Mouse (Mus musculus) kidney, embryonic 16.5 days (tissue): ENCODE data around the gene Syt3. TPM values are rescaled to one million over a fixed set of nuclear protein-coding genes. Genes with fewer than 3 reads are reported as not detected.

Source experiments
- ATAC-seq: fragments of 200-750 bp; cut with Nextera tagmentation; 2 replicates; pipeline ENCODE4 v1.8.0; 2017; ENCODE audit warnings: moderate TSS enrichment; ENCODE audit not compliant: low FRiP score, low TSS enrichment
- H3K27ac ChIP-seq: fragments of 300-500 bp; sonication (generic); 2 replicates; pipeline ENCODE4 v1.5.1; 2014; ENCODE audit warnings: low read length
- H3K27me3 ChIP-seq: fragments of 300-500 bp; sonication (generic); 2 replicates; pipeline ENCODE4 v1.6.1; 2014; ENCODE audit warnings: low read length, control low read depth, mixed read lengths; ENCODE audit not compliant: insufficient read depth
- H3K36me3 ChIP-seq: fragments of 300-500 bp; sonication (generic); 2 replicates; pipeline ENCODE4 v1.6.1; 2014; ENCODE audit warnings: low read length, control low read depth, mixed read lengths; ENCODE audit not compliant: insufficient read depth
- H3K4me1 ChIP-seq: fragments of 300-500 bp; sonication (generic); 2 replicates; pipeline ENCODE4 v1.6.1; 2014; ENCODE audit warnings: low read length, control low read depth, mixed read lengths; ENCODE audit not compliant: insufficient read depth
- H3K4me2 ChIP-seq: fragments of 300-500 bp; sonication (generic); replicated peaks from 2 replicates; pipeline ENCODE4 v1.6.1; 2014; ENCODE audit warnings: low read depth, low read length
- H3K4me3 ChIP-seq: fragments of 300-500 bp; sonication (generic); 2 replicates; pipeline ENCODE4 v1.5.1; 2014; ENCODE audit warnings: mild to moderate bottlenecking, low read length
- H3K9ac ChIP-seq: fragments of 300-500 bp; sonication (generic); replicated peaks from 2 replicates; pipeline ENCODE4 v1.6.1; 2014; ENCODE audit warnings: low read length
- H3K9me3 ChIP-seq: fragments of 300-500 bp; sonication (generic); 2 replicates; pipeline ENCODE4 v1.6.1; 2016; ENCODE audit warnings: low read length, control low read depth
- WGBS: fragments of 180-500 bp; shearing (Covaris S2); extraction: QIAGEN DNeasy Blood & Tissue Kit; methylation state at CpG from one replicate; pipeline ENCODE4 v1.1.7; 2014; 5-methylcytosine and 5-hydroxymethylcytosine counted together
- polyA plus RNA-seq: library from polyadenylated mRNA; unstranded; fragments of >200 nt; fragmentation: Nextera tagmentation; extraction: Ambion mirVana; gene quantifications from 2 replicates; pipeline ENCODE4 v1.2.1, GENCODE M21; 2015

The Syt3 gene
- polyA plus RNA-seq, 1 experiment from 2014 or later: 2.7 TPM

GRCm38 (mm10) chr7:44428968-44429521 lies 45.1 kb downstream of the Syt3 start, which contains the start of gene Lrrc4b:
Gene Lrrc4b (plus strand): TSS chr7:44429018.
- WGBS: under 1% methylated on average over 30 of the region's 69 CpGs
- peaks cover 49% of the 10 kb centered on the region for H3K27me3 ChIP-seq
- no peak for ATAC-seq

DNA sequence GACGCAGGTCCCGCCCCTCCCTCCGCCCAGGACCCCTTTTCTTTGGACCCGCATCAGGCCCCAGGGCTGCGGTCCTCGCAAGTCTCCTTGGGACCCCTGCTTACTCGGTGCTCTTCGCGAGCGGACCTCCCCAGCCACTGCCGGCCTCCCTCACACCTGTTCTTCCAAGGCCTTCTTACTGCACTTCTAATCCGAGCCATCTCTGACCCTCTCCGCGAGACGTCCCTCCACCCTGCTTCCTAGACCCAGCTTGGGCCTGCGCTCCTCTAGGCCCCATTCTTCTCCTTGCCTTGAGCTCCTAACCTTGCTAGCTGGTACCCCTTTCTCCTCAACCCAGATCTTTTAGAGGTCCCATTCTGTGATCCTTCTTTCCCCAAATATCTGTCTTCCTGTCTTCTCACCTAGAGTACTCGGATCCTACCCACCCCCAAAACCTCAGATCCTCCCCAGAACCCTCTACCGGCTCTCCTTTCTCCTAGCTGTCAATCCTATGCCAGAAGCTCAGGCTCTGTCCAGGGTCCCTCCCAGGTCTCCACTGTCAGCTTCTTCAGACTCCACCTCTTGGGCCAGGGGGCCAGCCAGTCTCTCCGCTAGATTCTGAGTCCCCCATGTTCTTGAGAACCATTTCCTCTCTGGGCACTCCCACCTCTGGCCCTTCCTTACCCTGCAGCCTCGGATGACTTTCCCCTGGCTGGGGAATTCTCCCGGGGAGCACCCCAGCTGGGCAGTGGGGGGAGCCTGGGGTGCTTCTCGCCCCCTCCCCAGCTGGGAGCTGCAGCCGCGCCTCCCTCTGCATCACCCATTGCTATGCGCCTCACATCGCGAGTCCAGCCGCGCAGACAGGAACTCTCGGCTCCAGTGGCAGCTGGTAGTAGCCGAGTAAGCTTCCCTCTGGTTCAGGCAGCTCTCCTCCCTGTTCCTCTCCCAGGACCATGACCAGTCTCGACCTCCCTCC lies 45.9 kb downstream of the Syt3 start:
- peak overlapping the region; percentile 54 for H3K4me3 ChIP-seq
- H3K9ac ChIP-seq: no peak overlapping the region
- peaks cover 13% of the 10 kb centered on the region for H3K4me1 ChIP-seq
- no peaks in the 10 kb centered on the region for H3K9me3 ChIP-seq
- peaks cover 49% of the 10 kb centered on the region for H3K27me3 ChIP-seq
- WGBS: 3% methylated on average over 30 of the region's 32 CpGs
- ATAC-seq: peak; percentile 19
- H3K4me2 ChIP-seq: peak overlapping the region; percentile 92
- no peaks in the 10 kb centered on the region for H3K36me3 ChIP-seq
- no peak overlapping the region for H3K27ac ChIP-seq

More at GRCm38 (mm10) chr7:44428968-44429521, 45.1 kb downstream of the Syt3 start, which contains the start of gene Lrrc4b:
- no peaks in the 10 kb centered on the region for H3K36me3 ChIP-seq
- H3K4me1 ChIP-seq: peaks cover 13% of the 10 kb centered on the region
- H3K9me3 ChIP-seq: no peaks in the 10 kb centered on the region
- peak within 1 kb of the TSS; percentile 92 for H3K4me2 ChIP-seq
- peak within 1 kb of the TSS; percentile 54 for H3K4me3 ChIP-seq
- peak within 1 kb of the TSS; percentile 54; the same call in 1 of the 2 replicates for H3K9ac ChIP-seq
- H3K27ac ChIP-seq: no peak within 1 kb of the TSS

DNA sequence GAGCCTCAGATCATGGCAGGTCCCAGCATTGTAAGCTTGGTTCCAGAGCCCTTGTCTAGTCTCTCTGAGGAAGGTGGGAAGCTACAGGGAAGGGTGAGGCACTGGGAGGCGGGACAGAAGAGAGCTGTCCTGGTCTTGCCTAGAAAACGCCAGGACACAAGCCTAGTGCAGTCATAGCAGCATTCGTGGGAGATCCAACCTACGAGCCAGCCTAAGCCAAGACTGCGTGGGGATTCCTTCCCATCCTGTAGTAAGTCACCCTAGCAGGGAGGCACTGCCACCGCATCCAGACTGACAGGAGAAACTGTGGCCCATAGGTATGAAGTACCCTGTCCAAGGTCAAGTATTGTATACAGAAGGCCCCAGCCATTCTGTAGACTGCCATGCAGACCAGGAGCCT lies 48.6 kb downstream of the Syt3 start:
- Histone ChIP-seq H3K27me3 (peaks cover 47% of the 10 kb centered on the region), H3K27ac (no peak overlapping the region), H3K9me3 (no peaks in the 10 kb centered on the region), H3K4me1 (peaks cover 13% of the 10 kb centered on the region), H3K36me3 (no peaks in the 10 kb centered on the region), H3K4me2 (no peak overlapping the region), H3K9ac (no peak overlapping the region), H3K4me3 (no peak overlapping the region)
- ATAC-seq: no peak
- WGBS: 70% methylated on average over 6 of the region's 6 CpGs

- Histone ChIP-seq H3K4me2 (no peak overlapping the region), H3K9me3 (no peaks in the 10 kb centered on the region), H3K4me3 (no peak overlapping the region), H3K27ac (no peak overlapping the region), H3K27me3 (peaks cover 39% of the 10 kb centered on the region), H3K9ac (no peak overlapping the region), H3K36me3 (no peaks in the 10 kb centered on the region), H3K4me1 (peaks cover 9% of the 10 kb centered on the region)
- 5% methylated on average over 7 of the region's 7 CpGs for WGBS
- ATAC-seq: peak; percentile 35; the same call in 1 of the 2 replicates
Measured at GRCm38 (mm10) chr7:44433371-44433770, 49.5 kb downstream of the Syt3 start.

- no peaks in the 10 kb centered on the region for H3K36me3 ChIP-seq
- no peak overlapping the region for H3K4me3 ChIP-seq
- no peak overlapping the region for H3K4me2 ChIP-seq
- peaks cover 7% of the 10 kb centered on the region for H3K4me1 ChIP-seq
- H3K9me3 ChIP-seq: no peaks in the 10 kb centered on the region
- H3K9ac ChIP-seq: no peak overlapping the region
- no peak overlapping the region for H3K27ac ChIP-seq
- peaks cover 34% of the 10 kb centered on the region for H3K27me3 ChIP-seq
- WGBS: 41% methylated on average over 9 of the region's 9 CpGs
- no peak for ATAC-seq
Measured at GRCm38 (mm10) chr7:44434089-44434488, 50.2 kb downstream of the Syt3 start.

- Histone ChIP-seq H3K9me3 (no peaks in the 10 kb centered on the region), H3K27me3 (peaks cover 34% of the 10 kb centered on the region), H3K9ac (no peak overlapping the region), H3K4me2 (no peak overlapping the region), H3K4me1 (no peaks in the 10 kb centered on the region), H3K36me3 (no peaks in the 10 kb centered on the region), H3K4me3 (no peak overlapping the region), H3K27ac (no peak overlapping the region)
- WGBS: 56% methylated on average over 5 of the region's 5 CpGs
- no peak for ATAC-seq
Measured at GRCm38 (mm10) chr7:44435796-44436195, 51.9 kb downstream of the Syt3 start.

GRCm38 (mm10) chr7:44436267-44436666 lies 52.4 kb downstream of the Syt3 start:
- H3K4me2 ChIP-seq: no peak overlapping the region
- H3K4me1 ChIP-seq: no peaks in the 10 kb centered on the region
- no peak overlapping the region for H3K4me3 ChIP-seq
- H3K9ac ChIP-seq: no peak overlapping the region
- no peaks in the 10 kb centered on the region for H3K36me3 ChIP-seq
- ATAC-seq: no peak
- peaks cover 34% of the 10 kb centered on the region for H3K27me3 ChIP-seq
- H3K9me3 ChIP-seq: no peaks in the 10 kb centered on the region
- 11% methylated on average over 1 of the region's 1 CpGs for WGBS
- no peak overlapping the region for H3K27ac ChIP-seq

GRCm38 (mm10) chr7:44437188-44437587 lies 53.3 kb downstream of the Syt3 start:
- 84% methylated on average over 1 of the region's 1 CpGs for WGBS
- Histone ChIP-seq H3K27ac (no peak overlapping the region), H3K4me1 (peaks cover 6% of the 10 kb centered on the region), H3K4me3 (no peak overlapping the region), H3K4me2 (no peak overlapping the region), H3K36me3 (no peaks in the 10 kb centered on the region), H3K9me3 (no peaks in the 10 kb centered on the region), H3K9ac (no peak overlapping the region), H3K27me3 (peaks cover 35% of the 10 kb centered on the region)
- ATAC-seq: no peak

DNA sequence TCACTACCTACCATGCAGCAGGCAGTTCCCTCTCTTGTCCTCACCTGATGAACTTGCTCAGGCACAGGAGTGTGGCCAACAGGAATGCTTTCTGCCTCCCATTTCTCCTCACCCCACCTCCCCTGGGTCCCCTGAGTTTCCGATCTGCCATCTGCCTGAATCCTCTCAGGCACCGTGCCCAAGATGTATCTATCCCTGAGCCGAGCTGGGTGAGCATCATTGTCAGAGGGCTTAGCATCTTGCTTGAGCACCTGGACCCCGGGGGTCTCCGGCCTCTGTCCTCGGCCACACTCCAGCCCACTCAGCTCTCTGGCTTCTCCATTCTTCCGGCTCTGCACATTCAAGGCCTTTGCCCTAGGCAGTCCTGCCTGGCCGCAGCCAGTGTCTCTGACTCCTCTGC lies 54.0 kb downstream of the Syt3 start:
- H3K9me3 ChIP-seq: no peaks in the 10 kb centered on the region
- ATAC-seq: no peak
- no peak overlapping the region for H3K4me2 ChIP-seq
- peaks cover 42% of the 10 kb centered on the region for H3K27me3 ChIP-seq
- H3K36me3 ChIP-seq: no peaks in the 10 kb centered on the region
- 69% methylated on average over 8 of the region's 8 CpGs for WGBS
- no peak overlapping the region for H3K9ac ChIP-seq
- no peak overlapping the region for H3K27ac ChIP-seq
- H3K4me3 ChIP-seq: no peak overlapping the region
- H3K4me1 ChIP-seq: peaks cover 12% of the 10 kb centered on the region

- Histone ChIP-seq H3K27ac (no peak overlapping the region), H3K9me3 (no peaks in the 10 kb centered on the region), H3K4me3 (no peak overlapping the region), H3K27me3 (peaks cover 60% of the 10 kb centered on the region), H3K9ac (no peak overlapping the region), H3K4me2 (no peak overlapping the region), H3K4me1 (peaks cover 14% of the 10 kb centered on the region), H3K36me3 (no peaks in the 10 kb centered on the region)
- 70% methylated on average over 2 of the region's 2 CpGs for WGBS
- ATAC-seq: no peak
Measured at GRCm38 (mm10) chr7:44439696-44440095, 55.8 kb downstream of the Syt3 start.
